Comparison of ENCODE assay signal across 10 mouse cellular contexts in the genomic region with DNA sequence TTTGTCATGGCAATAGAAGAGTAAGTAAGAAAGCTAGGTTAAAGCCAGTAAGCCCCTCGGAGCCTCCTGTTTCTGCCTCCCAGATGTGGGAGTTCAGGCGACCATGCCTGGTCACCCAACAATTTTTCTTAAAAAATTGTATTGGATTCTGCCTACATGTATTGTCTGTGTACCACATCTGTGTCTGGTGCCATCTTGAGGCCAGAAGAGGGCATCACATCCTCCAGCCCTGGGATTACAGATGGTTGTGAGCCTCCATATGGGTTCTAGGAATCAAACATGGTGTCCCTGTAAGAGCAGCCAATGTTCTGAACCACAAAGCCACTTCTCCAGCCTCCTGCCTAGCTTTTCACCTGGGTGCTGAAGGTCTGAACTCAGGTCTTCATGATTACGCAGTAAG. TPM values are rescaled to one million over a fixed set of nuclear protein-coding genes. Genes with fewer than 3 reads are reported as not detected.
DNase-seq lines count a peak whose midpoint lies in the region; ATAC-seq lines count a peak whose summit lies in the region.
"Had no signal": no experiment of that assay in that cellular context is flagged by ENCODE, and none has a peak within 500 bp of the region (broad histone marks: within the 10 kb centered on the region; RNA-seq: fewer than 3 reads in every experiment).

No protein-coding gene starts in this region.

- H3K4me2 ChIP-seq in forebrain, embryonic 13.5 days, result no peak overlapping the region
- H3K4me2 ChIP-seq: heart, embryonic 13.5 days had no signal

- no peak for DNase-seq in cerebellum, postnatal 4 days (ENCODE audit: low spot score in 2 of 2)
- DNase-seq in layer of hippocampus, adult 9-11 months, result peak; percentile 47
- no peak for DNase-seq in layer of hippocampus, postnatal 36 days
- peak; percentile 57 for DNase-seq in T-cell, adult 2 months (ENCODE audit: low spot score)
- DNase-seq in heart, postnatal 36 days, result peak; percentile 44 to 58
- DNase-seq in lung, postnatal 36 days, result peak; percentile 81

- no peaks in the 10 kb centered on the region for H3K36me3 ChIP-seq in forebrain, embryonic 13.5 days (ENCODE audit: poor library complexity, severe bottlenecking)
- H3K36me3 ChIP-seq: heart, embryonic 13.5 days had no signal

- H3K4me1 ChIP-seq in forebrain, embryonic 13.5 days, result no peaks in the 10 kb centered on the region
- H3K4me1 ChIP-seq: heart, embryonic 13.5 days had no signal

- 0 out of 2 replicates have a peak, but pooled peaks have one; percentile 49 for ATAC-seq in cerebellum, adult (ENCODE audit: insufficient number of reproducible peaks, low FRiP score, low TSS enrichment)
- ATAC-seq in forebrain, embryonic 13.5 days, result no peak

- H3K9me3 ChIP-seq in forebrain, embryonic 13.5 days (replicated peaks), result no peaks in the 10 kb centered on the region
- H3K9me3 ChIP-seq: heart, embryonic 13.5 days had no signal

- intact Hi-C loops in heart, postnatal 36 days (cut with DNase I), result loop anchor here (2.0 kb wide), 1 partner anchor 326 kb away; no protein-coding TSS in a partner anchor

- no peak overlapping the region for H3K27ac ChIP-seq in forebrain, embryonic 13.5 days
- H3K27ac ChIP-seq: heart, embryonic 13.5 days had no signal

- H3K27me3 ChIP-seq in forebrain, embryonic 13.5 days, result no peaks in the 10 kb centered on the region
- H3K27me3 ChIP-seq: heart, embryonic 13.5 days had no signal

- 89% methylated on average over 3 of the region's 3 CpGs for WGBS in forebrain, embryonic 13.5 days

- H3K4me3 ChIP-seq in forebrain, embryonic 13.5 days, result no peak overlapping the region
- H3K4me3 ChIP-seq: heart, embryonic 13.5 days; megakaryocyte, embryonic 14.5 days had no signal

- H3K9ac ChIP-seq in forebrain, embryonic 13.5 days, result no peak overlapping the region
- H3K9ac ChIP-seq: heart, embryonic 13.5 days had no signal

RNA-seq across cellular contexts. Expression of a gene that starts 12.4 kb away (rescaled TPM):
- 10 to 100 TPM; 18.4 to 19.4 TPM for total RNA-seq in layer of hippocampus, postnatal 36 days (2021)
- total RNA-seq in heart, postnatal 36 days (2021), result 10 to 100 TPM; 30.4 to 31.0 TPM
- polyA plus RNA-seq in forebrain, embryonic 13.5 days (2015; fragmentation: Nextera tagmentation; extraction: Ambion mirVana), result 26.3 and 29.2 TPM in 2 replicates

RNA-seq across cellular contexts. Expression of a gene that starts 38.5 kb away (rescaled TPM):
- total RNA-seq in layer of hippocampus, postnatal 36 days (2021), result 10 to 100 TPM; 30.0 to 33.1 TPM
- 1 to 10 TPM; 2.3 to 4.1 TPM for total RNA-seq in heart, postnatal 36 days (2021)
- 6.3 and 8.8 TPM in 2 replicates for polyA plus RNA-seq in forebrain, embryonic 13.5 days (2015; fragmentation: Nextera tagmentation; extraction: Ambion mirVana)

Comparison
In these comparisons a context has a peak if more than half of its experiments do, and no peak if none do; other contexts are left out.
1. DNase-seq: peak in layer of hippocampus, adult 9-11 months (single experiment), T-cell, adult 2 months (single experiment), heart, postnatal 36 days (2 of 2) and lung, postnatal 36 days (single experiment); none in cerebellum, postnatal 4 days (0 of 2) and layer of hippocampus, postnatal 36 days (0 of 2).
2. RNA of a gene that starts 38.5 kb away (total RNA-seq): 30.0 to 33.1 TPM in layer of hippocampus, postnatal 36 days; 2.3 to 4.1 TPM in heart, postnatal 36 days; every median in the first group is over 4 times any median in the second.